1 mouse cellular context compared by ENCODE assay signal in the genomic region with DNA sequence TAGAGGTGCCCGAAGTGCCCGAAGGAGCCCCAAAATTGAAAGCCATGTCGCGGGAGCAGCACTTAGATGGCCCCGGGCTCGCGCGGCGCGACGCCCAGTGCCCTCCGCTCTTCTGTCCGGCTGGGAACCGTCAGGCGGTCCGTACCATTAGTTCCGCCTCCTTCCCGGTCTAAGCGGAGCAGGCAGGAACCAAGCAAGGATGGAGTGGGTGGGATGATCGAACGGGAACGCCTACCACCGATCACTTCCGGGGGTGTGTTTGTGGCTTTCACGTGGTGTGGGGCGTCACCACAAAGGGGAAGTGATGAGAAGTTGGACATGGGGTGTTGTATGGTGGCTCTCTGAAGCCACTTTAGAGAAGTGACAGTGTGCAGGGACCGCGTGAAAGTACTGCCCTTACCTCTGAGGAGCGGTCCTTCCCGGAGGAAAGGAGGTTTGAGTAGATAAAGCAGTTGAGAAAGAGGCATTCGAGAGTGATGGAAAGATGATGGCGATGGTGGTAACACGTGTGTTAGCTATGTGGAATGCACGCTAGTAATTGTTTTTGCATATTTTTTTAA.
TF ChIP-seq lines count a peak whose summit lies in the region.

A gene (minus strand): TSS at position 195 of the 560 bp plus-strand sequence.

TF ChIP-seq in CH12.LX, 34 proteins besides CTCF, POLR2A, EP300 and RAD21 (continued from another document):
- TF ChIP-seq MAFK (IDR thresholded peaks at IDR 0.05; ENCODE audit: insufficient replicate concordance, low read length) (peak; percentile 58; the same call in 1 of the 2 replicates), MXI1 (IDR thresholded peaks at IDR 0.05; ENCODE audit: low read depth, low read length) (peak; percentile 98), BHLHE40 (IDR thresholded peaks at IDR 0.05; ENCODE audit: low read depth, low read length) (peak; percentile 68), ZMIZ1 (IDR thresholded peaks at IDR 0.05; ENCODE audit: low read depth, low read length) (peak; percentile 76; the same call in 1 of the 2 replicates), HCFC1 (IDR thresholded peaks at IDR 0.05; ENCODE audit: low read depth, low read length) (peak; percentile 94), USF2 (conservative IDR thresholded peaks at IDR 0.05; ENCODE audit: low read depth, low read length) (peak; percentile 70), MYC (IDR thresholded peaks at IDR 0.05; ENCODE audit: low read depth, low read length) (peak; percentile 99), MEF2A (IDR thresholded peaks at IDR 0.05; ENCODE audit: borderline replicate concordance, low read depth, low read length) (peak; percentile 89), UBTF (IDR thresholded peaks at IDR 0.05; ENCODE audit: low read depth, low read length) (0 out of 2 replicates have a peak, but pooled peaks have one; percentile 77), ZC3H11A (IDR thresholded peaks at IDR 0.05; ENCODE audit: low read depth, low read length) (0 out of 2 replicates have a peak, but pooled peaks have one; percentile 18), IRF4 (IDR thresholded peaks at IDR 0.05; ENCODE audit: low read depth, low read length) (peak; percentile 96), ZNF384 (IDR thresholded peaks at IDR 0.05; ENCODE audit: low read depth, low read length) (peak; percentile 44), MAZ (IDR thresholded peaks at IDR 0.05; ENCODE audit: low read depth, low read length) (peak; percentile 91), PAX5 (IDR thresholded peaks at IDR 0.05; ENCODE audit: low read length) (no peak), ETS1 (conservative IDR thresholded peaks at IDR 0.05; ENCODE audit: low read depth, low read length) (peak; percentile 71), CHD1 (IDR thresholded peaks at IDR 0.05; ENCODE audit: low read depth, low read length) (no peak), NELFE (IDR thresholded peaks at IDR 0.05; ENCODE audit: low read depth, low read length) (peak; percentile 92), ZKSCAN1 (IDR thresholded peaks at IDR 0.05; ENCODE audit: borderline replicate concordance, low read depth, low read length) (no peak), NRF1 (IDR thresholded peaks at IDR 0.05; ENCODE audit: low read depth, low read length) (peak; percentile 58), RCOR1 (conservative IDR thresholded peaks at IDR 0.05; ENCODE audit: low read depth, low read length) (0 out of 2 replicates have a peak, but pooled peaks have one; percentile 55)
